Mouse (Mus musculus): ENCODE data around the gene Fign. TPM values are rescaled to one million over a fixed set of nuclear protein-coding genes. Genes with fewer than 3 reads are reported as not detected.

Gene Fign
- polyA plus RNA-seq, 2 experiments from 2014 or later = 0.03 to 0.14 TPM

DNA sequence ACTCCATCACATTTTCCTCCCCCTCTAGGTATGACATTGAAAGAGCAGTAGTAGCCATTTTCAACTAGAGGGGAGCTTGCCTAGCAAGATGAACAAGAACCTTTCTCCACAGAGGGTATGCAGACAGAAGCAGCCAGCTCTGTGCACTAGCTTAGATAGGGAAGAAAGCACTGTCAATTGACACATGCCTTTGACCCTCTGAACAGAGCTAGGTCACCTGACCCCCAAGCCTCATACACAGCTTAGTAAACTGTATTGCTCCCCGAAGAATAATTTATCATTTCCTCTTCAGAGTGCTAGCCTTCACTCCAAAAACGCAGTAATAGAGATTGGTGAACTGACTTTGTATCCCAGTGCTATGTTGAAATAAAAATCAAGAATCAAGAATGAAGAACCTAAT lies 49.7 kb downstream of the Fign start:
- ATAC-seq = no peak

DNA sequence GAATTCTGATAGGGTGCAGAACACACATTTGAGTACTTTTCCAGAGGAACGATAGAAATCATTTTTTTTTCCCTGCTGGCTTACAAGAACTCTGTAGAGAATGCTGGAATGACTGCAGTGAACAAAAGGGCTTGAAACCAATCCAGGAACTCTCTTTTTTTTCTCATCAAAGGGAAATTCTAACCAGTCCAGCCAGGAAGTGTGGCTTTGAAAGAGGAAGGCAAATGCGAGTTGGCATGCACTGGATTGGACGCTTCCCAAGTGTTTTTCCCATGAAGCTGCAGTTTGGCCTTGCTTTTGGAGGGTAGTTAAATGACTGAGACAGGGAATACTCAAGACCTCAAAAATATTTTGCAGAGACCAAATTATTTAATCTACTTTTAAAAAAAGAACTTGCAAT lies 54.7 kb downstream of the Fign start:
- ATAC-seq = no peak

DNA sequence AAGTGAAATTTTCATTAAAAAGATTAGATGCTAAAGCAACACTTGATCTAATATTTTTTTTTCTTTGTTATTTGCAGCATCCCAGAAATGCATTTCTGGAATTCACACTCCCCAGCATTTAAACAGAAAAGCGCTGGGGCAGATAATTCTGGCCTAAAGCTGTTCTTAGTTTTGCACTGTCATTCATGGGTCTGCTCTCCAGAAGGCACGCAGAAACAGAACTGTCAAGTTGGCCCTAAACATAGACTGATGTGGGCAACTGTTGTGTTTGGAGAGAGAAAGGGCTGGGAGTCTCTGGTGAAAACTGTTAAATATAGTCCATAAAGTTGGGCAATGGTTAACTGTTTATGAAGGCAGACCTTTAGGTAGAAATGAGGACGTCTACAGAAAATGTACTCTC lies 62.4 kb downstream of the Fign start:
- no peak for ATAC-seq

DNA sequence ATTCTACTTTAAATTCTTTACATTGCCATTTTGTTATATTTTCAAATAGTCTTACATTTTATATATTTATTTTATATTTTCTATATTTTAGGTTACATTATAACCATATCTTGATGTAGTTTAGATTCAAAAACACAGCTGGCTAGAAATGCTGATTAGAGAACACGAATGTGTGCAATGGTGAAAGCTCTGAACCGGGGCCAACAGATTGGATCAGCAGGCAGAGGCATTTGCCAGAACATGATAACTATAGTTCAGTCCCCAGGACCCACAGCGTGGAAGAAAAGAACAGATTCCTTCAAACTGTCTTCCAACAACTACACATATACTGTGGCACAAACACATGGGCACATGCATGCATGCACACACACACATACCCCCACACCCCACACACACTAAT lies 64.0 kb downstream of the Fign start:
- ATAC-seq = no peak

DNA sequence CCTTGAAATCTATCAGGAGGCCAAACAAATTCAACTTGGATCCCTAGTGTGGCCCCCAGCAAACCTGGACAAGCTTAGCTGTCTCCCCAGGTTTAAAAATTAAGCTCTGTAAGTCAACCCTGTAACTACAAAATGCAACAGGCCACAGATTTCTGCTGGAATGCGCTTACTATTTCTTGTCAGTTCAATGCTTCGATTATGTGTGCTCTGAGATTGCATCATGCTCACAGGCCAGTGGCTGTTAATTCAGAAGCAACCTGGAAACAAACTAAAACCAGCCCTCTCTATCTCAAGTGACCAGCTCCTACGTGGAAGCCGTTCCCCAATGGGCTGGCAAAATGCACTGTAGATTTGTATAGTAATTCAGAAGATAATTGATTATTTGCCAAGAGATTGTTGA lies 71.9 kb downstream of the Fign start:
- no peak for ATAC-seq

DNA sequence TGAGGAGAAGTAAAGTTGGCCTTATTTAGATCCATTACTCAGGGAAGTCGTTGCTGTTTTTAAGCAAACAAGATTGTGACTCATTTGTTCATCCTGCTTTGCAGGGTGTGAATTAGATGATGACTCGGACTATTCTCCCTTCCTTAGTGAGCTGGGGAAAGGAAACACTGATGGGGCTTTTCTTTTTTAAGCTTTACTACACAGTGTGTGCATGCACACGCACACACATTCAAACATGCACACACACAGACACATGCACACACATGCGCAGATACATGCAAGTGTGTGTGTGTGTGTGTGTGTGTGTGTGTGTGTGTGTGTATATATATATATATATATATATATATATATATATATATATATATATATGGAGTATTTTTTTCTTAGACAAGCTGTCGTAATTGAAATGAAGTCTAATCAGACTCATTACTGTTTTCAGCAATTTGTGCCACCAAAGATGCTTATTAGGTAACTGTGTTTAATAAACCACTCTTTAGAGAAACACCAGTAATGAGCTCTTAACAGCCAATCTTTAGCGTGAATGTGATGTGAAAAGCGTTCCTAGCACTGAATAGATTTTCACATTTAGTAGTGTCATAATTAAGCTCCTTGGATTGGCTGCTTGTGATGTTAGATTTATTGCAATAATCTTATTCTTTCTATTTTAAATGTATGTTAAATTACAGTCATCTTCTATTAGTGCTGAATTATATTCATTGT lies 103.4 kb downstream of the Fign start:
- ATAC-seq = no peak

DNA sequence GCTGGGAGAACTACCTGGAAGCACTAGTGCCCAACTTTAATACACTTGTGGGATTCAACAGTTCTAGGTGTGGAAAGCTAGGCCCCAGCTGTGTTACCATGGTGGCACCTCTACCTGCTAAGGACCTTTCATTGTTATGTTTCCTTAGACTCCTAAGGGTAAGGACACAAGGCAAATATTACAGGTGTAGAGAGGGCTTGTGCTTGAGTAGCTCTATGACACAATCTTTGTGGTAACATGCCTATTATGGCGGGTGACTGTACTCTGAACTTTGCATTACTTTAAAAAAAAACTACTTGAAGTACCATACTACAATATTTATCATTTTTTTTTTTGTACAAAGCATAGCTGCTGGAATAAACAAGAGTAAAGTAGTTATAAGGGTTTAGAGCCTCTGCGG lies 112.4 kb downstream of the Fign start:
- no peak for ATAC-seq

DNA sequence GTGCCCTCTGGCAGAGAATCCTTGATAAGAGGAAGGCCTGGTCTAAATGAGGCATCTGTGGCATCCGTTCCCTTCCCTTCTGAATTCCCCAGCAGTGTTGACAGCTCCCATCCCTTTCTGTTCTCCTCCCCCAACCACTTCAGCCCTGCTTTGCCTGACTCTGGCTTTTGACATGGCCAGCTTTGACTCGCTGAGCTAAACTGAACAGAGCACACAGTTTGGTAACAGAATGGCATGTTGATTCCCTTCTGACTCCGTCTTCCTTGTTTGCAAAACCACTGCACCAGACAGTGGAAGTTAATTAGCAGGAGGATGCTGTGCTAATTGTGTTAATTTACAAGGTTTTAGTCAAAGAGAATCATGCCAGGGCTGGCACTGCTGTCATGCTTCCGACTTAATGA lies 115.5 kb downstream of the Fign start:
- no peak for ATAC-seq

DNA sequence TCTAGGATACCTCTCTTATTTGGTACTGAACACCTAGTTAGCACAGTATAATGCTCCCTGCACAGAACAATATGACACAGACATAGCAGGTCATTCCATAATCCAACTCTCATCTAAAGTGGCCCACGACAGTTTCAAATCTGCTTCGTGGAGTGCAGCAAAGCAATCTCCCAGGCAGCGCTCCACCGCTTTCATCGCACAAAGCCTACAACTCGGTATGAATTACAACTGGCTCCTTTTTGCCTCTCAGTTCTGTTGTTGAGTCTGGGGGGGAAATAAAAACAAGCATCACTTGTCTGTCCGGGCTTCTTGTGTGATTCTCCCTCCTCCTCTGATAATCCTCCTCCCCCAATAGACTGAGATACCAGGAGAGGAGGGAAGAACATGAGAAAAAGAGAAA lies 116.4 kb downstream of the Fign start:
- ATAC-seq = no peak

DNA sequence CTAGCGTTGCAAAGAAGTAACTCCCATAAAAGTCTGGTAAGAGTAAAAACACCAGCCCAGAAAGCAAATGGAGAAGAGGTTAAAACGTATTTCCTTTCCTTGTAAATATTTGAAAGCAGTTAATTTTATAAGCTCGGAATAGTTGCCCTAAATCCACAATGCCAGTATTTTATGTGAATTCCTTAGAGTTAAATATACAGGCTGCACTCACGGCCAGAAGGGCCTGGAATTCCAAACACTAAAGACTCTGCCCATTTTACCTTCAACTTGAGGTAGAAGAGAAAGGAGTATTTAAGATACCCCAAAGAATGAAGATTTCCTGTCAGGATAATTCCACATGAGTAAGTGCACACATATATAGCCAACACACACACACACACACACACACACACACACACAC lies 128.2 kb downstream of the Fign start:
- ATAC-seq = no peak

DNA sequence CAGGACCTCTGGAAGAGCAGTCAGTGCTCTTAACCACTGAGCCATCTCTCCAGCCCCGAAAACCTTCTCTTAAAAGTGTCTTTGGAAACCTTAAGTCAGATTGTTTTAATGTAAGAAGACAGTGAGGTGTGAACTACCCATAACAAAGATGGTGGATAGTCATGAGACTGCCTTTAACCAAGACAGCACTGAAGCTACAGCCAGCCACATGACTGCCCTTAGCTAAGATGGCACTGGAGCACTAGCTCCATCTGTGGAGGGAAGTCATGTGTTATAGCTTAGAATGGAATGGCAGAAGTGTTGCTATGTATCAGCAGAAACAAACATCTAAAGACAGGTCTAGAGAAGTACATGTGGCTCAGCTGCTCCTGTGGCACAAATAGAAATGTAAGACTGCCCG lies 166.8 kb downstream of the Fign start:
- no peak for ATAC-seq

DNA sequence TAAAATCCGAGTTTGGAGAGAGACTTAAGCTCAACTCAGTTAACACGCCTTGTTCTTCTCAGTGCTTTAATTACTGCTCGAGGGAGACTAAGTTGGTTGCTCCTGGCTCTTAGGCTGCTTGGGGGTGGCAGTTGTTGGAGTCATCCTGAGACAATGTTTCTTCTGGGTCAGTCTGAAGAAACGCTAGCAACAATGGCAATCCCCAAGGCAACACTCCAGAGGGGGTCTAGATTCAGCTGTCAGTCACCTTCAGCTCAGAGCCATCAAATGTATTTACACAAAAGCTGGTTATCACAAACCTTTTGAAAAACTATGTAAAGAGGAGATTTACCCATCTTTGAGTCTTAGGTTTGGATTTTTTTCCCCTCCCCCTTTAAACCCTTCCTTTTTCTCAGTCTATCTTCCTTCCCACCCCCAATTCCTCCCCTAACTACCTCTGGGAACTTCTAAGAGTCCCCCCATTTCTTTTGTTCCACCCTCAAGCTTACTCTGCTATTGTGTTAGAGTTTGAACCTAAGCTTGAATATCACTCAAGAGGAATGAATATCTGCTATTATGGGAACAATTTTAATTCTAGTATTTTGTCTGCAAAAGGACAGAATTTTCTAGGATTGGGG lies 171.2 kb downstream of the Fign start:
- no peak for ATAC-seq

DNA sequence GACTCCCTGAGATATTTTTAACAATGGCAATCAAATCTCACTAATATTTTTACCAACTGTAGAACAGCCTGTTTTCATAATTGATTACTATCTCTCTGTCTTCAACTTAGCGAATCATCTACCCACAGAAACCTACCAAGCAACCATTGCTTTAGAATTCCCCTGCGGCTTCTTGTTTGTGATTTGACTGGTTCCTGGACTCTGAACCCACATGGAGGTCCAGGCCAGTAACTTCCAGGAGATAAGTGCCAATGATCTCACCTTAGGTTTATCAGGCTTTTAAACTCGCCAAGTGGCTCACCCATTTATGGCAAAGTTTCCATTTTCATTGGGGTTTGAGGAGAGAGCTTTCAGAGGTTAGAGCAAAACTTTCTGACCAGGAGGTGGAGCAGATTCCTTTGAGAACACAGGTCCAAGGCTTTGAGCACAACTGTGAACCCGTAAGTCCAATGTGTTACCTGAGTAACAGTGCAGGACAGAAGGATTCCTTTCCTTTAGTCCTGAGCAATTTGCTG lies 172.1 kb downstream of the Fign start:
- ATAC-seq = no peak
